In the genomic region with DNA sequence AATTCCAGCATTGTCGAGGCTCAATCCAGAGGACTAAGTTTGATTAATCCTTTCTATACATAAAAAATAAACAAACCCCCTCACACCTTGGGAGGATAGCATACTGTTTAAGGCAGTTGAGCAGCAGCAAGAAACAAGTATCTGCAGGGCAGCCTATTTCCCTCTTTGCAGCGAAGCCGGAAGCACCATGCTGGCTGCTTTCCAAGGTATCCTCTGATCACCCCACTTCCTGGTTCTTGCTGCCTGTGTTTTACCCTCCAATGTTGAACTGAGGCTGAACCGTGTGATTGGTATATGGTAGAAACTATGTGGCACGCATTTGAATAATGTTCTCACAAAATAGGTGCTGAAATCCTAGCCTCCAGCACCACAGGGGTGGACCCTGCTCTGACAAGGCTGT, we compare ENCODE assay signal across 9 mouse cellular contexts. TPM values are rescaled to one million over a fixed set of nuclear protein-coding genes. Genes with fewer than 3 reads are reported as not detected.
DNase-seq lines count a peak whose midpoint lies in the region; ATAC-seq and TF ChIP-seq lines count a peak whose summit lies in the region.
"Had no signal": no experiment of that assay in that cellular context is flagged by ENCODE, and none has a peak within 500 bp of the region (broad histone marks: within the 10 kb centered on the region; RNA-seq: fewer than 3 reads in every experiment).

No protein-coding gene starts in this region.

- H3K4me3 ChIP-seq in kidney, postnatal 0 days (replicated peaks; ENCODE audit: low read depth, low read length): no peak overlapping the region
- no peak overlapping the region for H3K4me3 ChIP-seq in thymus, adult 2 months (ENCODE audit: control insufficient read depth, insufficient read depth, low read length)
- H3K4me3 ChIP-seq in forebrain, embryonic 10.5 days: no peak overlapping the region
- H3K4me3 ChIP-seq: limb, embryonic 15.5 days had no signal

- H3K9me3 ChIP-seq in kidney, postnatal 0 days (replicated peaks; ENCODE audit: low read length): no peaks in the 10 kb centered on the region
- no peaks in the 10 kb centered on the region; the same call in 1 of the 2 replicates for H3K9me3 ChIP-seq in forebrain, embryonic 10.5 days
- H3K9me3 ChIP-seq: limb, embryonic 15.5 days had no signal

- no peaks in the 10 kb centered on the region for H3K4me1 ChIP-seq in kidney, postnatal 0 days (replicated peaks; ENCODE audit: insufficient read depth, low read length)
- peaks cover 17% of the 10 kb centered on the region for H3K4me1 ChIP-seq in thymus, adult 2 months (replicated peaks; ENCODE audit: control insufficient read depth, insufficient read depth, low read length)
- no peaks in the 10 kb centered on the region for H3K4me1 ChIP-seq in forebrain, embryonic 10.5 days
- H3K4me1 ChIP-seq: limb, embryonic 15.5 days had no signal

- TF ChIP-seq POLR2A in thymus, adult 2 months (IDR thresholded peaks at IDR 0.05; ENCODE audit: control insufficient read depth, extremely low read depth, insufficient read depth, low read length, poor library complexity): no peak

- TF ChIP-seq CTCF in kidney, postnatal 0 days (IDR thresholded peaks at IDR 0.05; ENCODE audit: low read depth): no peak
- no peak for TF ChIP-seq CTCF in thymus, adult 2 months (IDR thresholded peaks at IDR 0.05; ENCODE audit: borderline replicate concordance, control insufficient read depth, extremely low read depth, insufficient read depth, low read length, poor library complexity)

- WGBS in kidney, postnatal 0 days: 40% methylated on average over 5 of the region's 5 CpGs
- 3% methylated on average over 5 of the region's 5 CpGs for WGBS in thymus, adult 2 months
- 81% methylated on average over 5 of the region's 5 CpGs for WGBS in forebrain, embryonic 10.5 days

- no peak for ATAC-seq in kidney, postnatal 0 days (replicated peaks; ENCODE audit: low FRiP score, low read depth)

- peak; percentile 46 for DNase-seq in urinary bladder, postnatal 25 days (ENCODE audit: low spot score)
- no peak for DNase-seq in urinary bladder, adult 2 months (ENCODE audit: low spot score)
- peak; percentile 72 for DNase-seq in heart, adult 8-10 months (ENCODE audit: low spot score)
- DNase-seq in kidney, postnatal 0 days (ENCODE audit: low spot score): peak; percentile 69
- DNase-seq in lung, postnatal 4 days: peak; percentile 81 to 82
- peak; percentile 82 for DNase-seq in thymus, adult 2 months
- DNase-seq in forebrain, embryonic 10.5 days (ENCODE audit: extremely low spot score, low spot score): no peak
- no peak for DNase-seq in cerebellum, adult 11 months

- H3K27ac ChIP-seq in kidney, postnatal 0 days: peak overlapping the region; percentile 66
- H3K27ac ChIP-seq in thymus, adult 2 months (ENCODE audit: control insufficient read depth, insufficient read depth, low read length): peak overlapping the region; percentile 96
- no peak overlapping the region for H3K27ac ChIP-seq in forebrain, embryonic 10.5 days
- H3K27ac ChIP-seq: limb, embryonic 15.5 days had no signal

- H3K27me3 ChIP-seq in kidney, postnatal 0 days (ENCODE audit: insufficient read depth, low read length): no peaks in the 10 kb centered on the region
- H3K27me3 ChIP-seq in thymus, adult 2 months (ENCODE audit: control insufficient read depth, insufficient read depth, low read length): no peaks in the 10 kb centered on the region
- H3K27me3 ChIP-seq in forebrain, embryonic 10.5 days (ENCODE audit: poor library complexity, severe bottlenecking): no peaks in the 10 kb centered on the region
- H3K27me3 ChIP-seq: limb, embryonic 15.5 days had no signal

- no peaks in the 10 kb centered on the region for H3K36me3 ChIP-seq in kidney, postnatal 0 days (ENCODE audit: insufficient read depth, low read length)
- H3K36me3 ChIP-seq in thymus, adult 2 months (ENCODE audit: control insufficient read depth, insufficient read depth, low read length): no peaks in the 10 kb centered on the region
- no peaks in the 10 kb centered on the region; the same call in 1 of the 2 replicates for H3K36me3 ChIP-seq in forebrain, embryonic 10.5 days (replicated peaks)
- H3K36me3 ChIP-seq: limb, embryonic 15.5 days had no signal

- no peak overlapping the region for H3K9ac ChIP-seq in kidney, postnatal 0 days (ENCODE audit: low read depth, low read length)
- H3K9ac ChIP-seq: limb, embryonic 15.5 days had no signal

- H3K4me2 ChIP-seq in kidney, postnatal 0 days (ENCODE audit: low read length): no peak overlapping the region
- H3K4me2 ChIP-seq: limb, embryonic 15.5 days had no signal

RNA-seq across cellular contexts. Expression of a gene that starts 6.7 kb away (rescaled TPM):
- 768 and 950 TPM in 2 replicates for polyA plus RNA-seq in urinary bladder, adult 2 months (2012; rRNA removed)
- 100 to 1,000 TPM in 2 of 4 experiments, 10 to 100 TPM in 2; 63.1 to 209 (median 139) TPM for total RNA-seq in heart, adult 8-10 months (2022)
- polyA plus RNA-seq in kidney, postnatal 0 days (2015; fragmentation: Nextera tagmentation; extraction: Ambion mirVana): 659 and 670 TPM in 2 replicates
- polyA plus RNA-seq in thymus, adult 2 months (2012; rRNA removed): 511 and 515 TPM in 2 replicates
- polyA plus RNA-seq in forebrain, embryonic 10.5 days (2016; fragmentation: Nextera tagmentation; extraction: Ambion mirVana): 538 and 563 TPM in 2 replicates

RNA-seq across cellular contexts. Expression of a gene that starts 29.9 kb away (rescaled TPM):
- polyA plus RNA-seq in urinary bladder, adult 2 months (2012; rRNA removed): not detected in 2 replicates
- not detected for total RNA-seq in heart, adult 8-10 months (2022)
- 1.7 and 4.0 TPM in 2 replicates for polyA plus RNA-seq in kidney, postnatal 0 days (2015; fragmentation: Nextera tagmentation; extraction: Ambion mirVana)
- 0.07 and 1.9 TPM in 2 replicates for polyA plus RNA-seq in thymus, adult 2 months (2012; rRNA removed)
- 0.60 and 0.79 TPM in 2 replicates for polyA plus RNA-seq in forebrain, embryonic 10.5 days (2016; fragmentation: Nextera tagmentation; extraction: Ambion mirVana)

Comparison
In these comparisons a context has a peak if more than half of its experiments do, and no peak if none do; other contexts are left out.
1. DNase-seq: peak in urinary bladder, postnatal 25 days (single experiment), heart, adult 8-10 months (single experiment), kidney, postnatal 0 days (single experiment), lung, postnatal 4 days (2 of 2) and thymus, adult 2 months (single experiment); none in urinary bladder, adult 2 months (single experiment), forebrain, embryonic 10.5 days (single experiment) and cerebellum, adult 11 months (single experiment).